Mouse (Mus musculus): ENCODE measurements around the gene C1qtnf4.

- no peak for TF ChIP-seq CTCF (IDR thresholded peaks at IDR 0.05; ENCODE audit: insufficient read depth, low read length)
- TF ChIP-seq POLR2A (IDR thresholded peaks at IDR 0.05; ENCODE audit: borderline replicate concordance, extremely low read depth, low read depth, low read length), result no peak
Observed at GRCm38 (mm10) chr2:90928566-90928965, 42.9 kb downstream of the C1qtnf4 start.

All from lung, adult 2 months (tissue).